Mouse (Mus musculus): ENCODE data around the gene Rabggtb.

The Rabggtb gene

DNA sequence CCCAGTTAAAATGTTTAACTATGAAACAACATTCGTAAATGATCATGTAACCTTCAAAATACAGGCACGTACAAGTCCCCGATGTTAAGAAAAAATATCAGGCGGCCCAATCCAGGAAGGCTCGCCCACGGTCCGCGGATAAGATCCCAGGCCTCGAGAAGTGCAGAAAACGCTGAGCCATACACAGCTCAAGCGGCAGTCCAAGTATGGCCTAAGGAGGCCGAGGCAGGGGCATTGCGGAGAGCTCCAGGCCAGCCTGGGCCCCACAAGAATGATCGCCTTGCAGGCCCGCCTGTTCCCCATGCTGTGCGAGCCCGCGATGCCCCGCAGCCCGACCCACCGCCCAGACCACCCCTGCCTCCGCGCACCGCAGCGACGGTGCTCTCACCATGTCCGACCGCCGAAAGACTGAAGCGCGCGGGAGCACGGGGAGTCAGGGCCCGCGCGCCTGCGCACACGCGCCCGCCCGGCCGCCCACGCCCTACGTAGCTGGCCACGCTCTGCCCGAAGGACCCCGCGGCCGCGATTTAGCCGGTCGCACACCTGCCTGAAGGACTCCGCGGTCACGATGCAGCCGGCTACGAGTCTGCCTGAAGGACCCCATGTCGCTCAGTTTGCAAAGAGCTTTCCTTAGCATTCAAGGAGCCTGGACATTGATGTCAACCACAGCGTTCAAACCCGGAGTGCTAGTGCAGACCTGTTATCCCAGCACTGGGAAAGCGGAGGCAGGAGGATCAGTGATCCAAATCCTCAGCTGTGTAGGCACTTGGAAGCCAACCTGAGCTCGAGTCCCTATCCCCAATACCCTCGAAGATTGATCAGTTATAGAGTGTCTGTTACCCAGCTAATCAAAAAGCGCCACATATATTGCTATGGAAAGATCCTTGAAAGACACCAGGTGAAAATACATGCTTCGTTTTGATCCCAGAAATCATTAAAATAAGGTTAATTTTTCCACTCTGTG lies at the start of gene Rabggtb:
Gene Rabggtb, minus strand, starts transcription at position 464 of the 964 bp plus-strand sequence.
- peak; percentile 94 for ATAC-seq (ENCODE audit: insufficient number of reproducible peaks, low FRiP score, low TSS enrichment)

DNA sequence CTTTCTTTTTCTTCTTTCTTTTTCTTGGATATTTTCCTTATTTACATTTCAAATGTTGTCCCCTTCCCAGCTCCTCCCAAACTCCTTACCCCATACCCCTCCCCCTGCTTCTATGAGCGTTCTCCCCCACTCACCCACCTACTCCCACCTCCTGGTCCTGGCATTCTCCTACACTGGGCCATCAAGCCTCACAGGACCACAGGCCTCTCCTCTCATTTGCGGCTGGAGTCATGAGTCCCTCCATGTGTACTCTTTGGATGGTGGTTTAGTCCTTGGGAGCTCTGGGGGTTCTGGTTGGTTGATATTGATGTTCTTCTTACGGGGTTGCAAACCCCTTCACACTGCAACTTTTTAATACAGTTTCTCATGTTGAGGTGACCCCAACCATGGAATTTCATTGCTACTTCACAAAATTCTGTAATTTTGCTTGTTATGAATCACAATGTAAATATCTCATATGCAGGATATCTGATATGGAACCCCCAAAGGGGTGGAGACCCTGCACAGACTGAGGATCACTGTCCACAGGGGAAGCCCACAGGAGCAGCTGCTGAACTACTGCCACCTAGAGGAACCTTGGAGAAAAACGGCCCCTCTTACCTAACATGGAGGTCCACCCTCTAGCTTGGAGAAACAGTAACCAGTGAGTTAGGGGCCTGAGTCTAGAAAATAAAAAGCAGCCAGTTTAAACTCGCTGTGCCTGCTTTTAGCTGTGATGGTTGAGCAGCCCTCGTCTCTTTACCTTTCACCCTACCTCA lies 49.0 kb upstream of the Rabggtb start:
- ATAC-seq (ENCODE audit: insufficient number of reproducible peaks, low FRiP score, low TSS enrichment), result no peak

DNA sequence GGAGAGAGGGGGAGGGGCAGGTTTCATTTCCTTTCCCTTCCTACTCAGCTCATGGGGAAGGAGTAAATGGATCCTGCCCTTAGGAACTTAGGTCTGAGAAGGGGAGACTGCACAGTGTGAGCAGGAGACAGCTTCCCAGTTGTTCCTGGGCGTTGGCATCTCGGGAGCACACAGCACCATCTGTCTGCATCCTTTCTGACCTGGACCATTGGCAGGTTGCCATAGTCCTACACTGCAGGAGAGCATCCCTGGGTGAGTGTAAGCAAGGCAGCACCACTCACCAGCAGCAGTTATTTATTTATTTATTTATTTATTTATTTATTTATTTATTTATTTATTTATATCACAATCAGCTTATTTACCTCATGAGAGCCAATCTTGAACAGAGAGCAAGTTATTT lies 48.1 kb upstream of the Rabggtb start:
- 0 out of 2 replicates have a peak, but pooled peaks have one; percentile 24 for ATAC-seq (ENCODE audit: insufficient number of reproducible peaks, low FRiP score, low TSS enrichment)

DNA sequence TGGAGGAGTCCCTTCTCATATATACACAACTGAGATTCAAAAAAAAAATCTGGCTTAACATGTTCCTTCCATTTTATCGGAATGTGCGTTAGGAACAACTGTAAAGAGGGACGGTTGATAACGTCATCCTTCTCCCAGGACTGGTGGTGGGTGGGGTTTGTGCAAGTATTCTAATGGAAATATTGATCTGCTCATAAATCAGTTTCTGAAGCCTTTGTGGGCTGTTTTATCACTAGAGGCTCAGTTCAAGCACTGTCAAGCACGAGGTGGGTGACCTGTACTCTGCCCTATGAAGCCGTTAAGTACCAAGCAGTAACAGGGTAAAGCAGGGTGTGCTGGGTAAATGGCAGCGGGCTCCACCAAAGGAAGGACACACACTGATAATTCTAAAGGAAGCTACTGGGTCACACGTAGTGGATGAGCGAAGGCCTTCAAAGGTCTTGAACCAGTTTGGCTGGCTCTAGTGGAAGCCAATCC lies 47.0 kb upstream of the Rabggtb start:
- ATAC-seq (ENCODE audit: insufficient number of reproducible peaks, low FRiP score, low TSS enrichment), result no peak

GRCm38 (mm10) chr3:153959035-153959730 lies 46.4 kb upstream of the Rabggtb start:
- peak; percentile 57; the same call in 1 of the 2 replicates for ATAC-seq (ENCODE audit: insufficient number of reproducible peaks, low FRiP score, low TSS enrichment)

GRCm38 (mm10) chr3:153957916-153958315 lies 45.1 kb upstream of the Rabggtb start:
- no peak for ATAC-seq (ENCODE audit: insufficient number of reproducible peaks, low FRiP score, low TSS enrichment)

GRCm38 (mm10) chr3:153948176-153948575 lies 35.4 kb upstream of the Rabggtb start:
- no peak for ATAC-seq (ENCODE audit: insufficient number of reproducible peaks, low FRiP score, low TSS enrichment)

DNA sequence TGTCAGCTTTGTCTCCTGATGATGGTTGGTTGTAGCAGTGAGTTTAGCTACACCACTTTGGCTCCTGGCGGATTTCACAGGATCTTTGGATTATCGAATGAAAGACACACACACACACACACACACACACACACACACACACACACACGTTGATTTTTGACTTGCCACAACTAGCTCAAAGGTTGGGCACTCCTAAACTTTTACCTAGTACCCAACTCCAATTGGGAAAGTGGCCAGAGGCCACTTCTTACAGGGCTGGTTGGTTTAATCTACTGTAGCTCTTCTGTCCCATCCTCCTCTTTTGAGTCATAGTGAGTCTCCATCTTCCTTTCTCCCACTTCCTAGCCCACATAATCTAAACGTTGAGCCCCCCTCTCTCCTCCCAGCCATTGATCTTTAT lies 34.5 kb upstream of the Rabggtb start:
- no peak for ATAC-seq (ENCODE audit: insufficient number of reproducible peaks, low FRiP score, low TSS enrichment)

GRCm38 (mm10) chr3:153944335-153944990 lies 31.7 kb upstream of the Rabggtb start, which contains the start of gene Acadm:
Gene Acadm (minus strand): TSS chr3:153944632.
- peak; percentile 92 for ATAC-seq (ENCODE audit: insufficient number of reproducible peaks, low FRiP score, low TSS enrichment)

DNA sequence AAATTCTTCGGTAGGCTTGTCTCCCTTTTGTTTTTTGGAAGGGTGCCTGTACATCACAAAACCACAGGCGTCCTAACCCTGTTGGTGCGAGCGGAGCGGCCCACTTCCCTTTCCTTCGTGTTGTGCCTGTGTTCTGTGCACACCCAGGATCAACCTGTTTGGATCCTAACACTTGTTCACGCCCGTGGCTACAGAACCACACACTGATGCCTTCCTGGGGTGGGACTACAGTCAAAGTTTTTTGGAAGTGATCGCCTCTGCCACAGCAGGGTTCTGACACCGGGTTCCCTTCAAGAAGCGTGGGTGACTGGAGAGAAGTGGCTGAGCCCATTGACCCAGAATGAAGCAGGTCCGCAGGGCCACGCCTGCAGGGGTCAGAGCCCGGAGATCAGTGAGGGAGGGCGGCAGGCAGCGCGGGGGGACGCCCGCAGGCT lies 31.1 kb upstream of the Rabggtb start:
- peak; percentile 64 for ATAC-seq (ENCODE audit: insufficient number of reproducible peaks, low FRiP score, low TSS enrichment)

GRCm38 (mm10) chr3:153943003-153943640 lies 30.3 kb upstream of the Rabggtb start:
- no peak for ATAC-seq (ENCODE audit: insufficient number of reproducible peaks, low FRiP score, low TSS enrichment)

DNA sequence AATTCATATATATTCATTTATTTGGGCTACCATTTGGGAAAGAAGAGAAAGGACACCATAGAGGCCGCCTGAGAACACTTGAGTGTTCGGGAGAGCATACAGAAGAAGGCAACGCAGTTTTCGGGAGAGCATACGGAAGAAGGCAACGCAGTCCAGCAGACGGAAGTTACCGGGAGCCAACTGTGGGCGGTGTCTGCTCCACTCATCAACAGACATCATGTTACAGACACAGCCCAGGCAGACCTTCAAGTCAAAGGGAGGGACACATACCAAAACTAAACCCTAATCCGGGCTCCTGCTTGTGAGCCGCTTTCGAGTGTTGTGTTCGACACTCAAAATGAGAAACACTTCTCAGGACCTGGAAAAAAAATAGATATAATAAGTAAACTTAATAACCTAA lies 28.8 kb upstream of the Rabggtb start:
- no peak for ATAC-seq (ENCODE audit: insufficient number of reproducible peaks, low FRiP score, low TSS enrichment)

DNA sequence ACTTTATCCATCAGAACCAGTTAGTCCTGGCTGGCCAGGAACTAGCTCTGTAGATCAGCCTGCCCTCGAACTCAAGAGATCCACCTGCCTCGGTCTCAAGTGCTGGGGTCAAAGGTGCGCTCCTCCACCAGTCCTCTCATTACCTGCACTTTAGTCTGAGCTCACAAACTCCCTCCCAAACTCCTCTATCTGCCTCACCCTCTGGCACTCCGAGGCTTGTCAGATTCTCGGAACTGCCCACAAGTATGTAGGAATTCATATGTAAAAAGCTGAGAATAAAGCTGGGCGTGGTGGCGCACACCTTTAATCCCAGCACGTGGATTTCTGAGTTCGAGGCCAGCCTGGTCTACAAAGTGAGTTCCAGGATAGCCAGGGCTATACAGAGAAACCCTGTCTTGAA lies 27.7 kb upstream of the Rabggtb start:
- no peak for ATAC-seq (ENCODE audit: insufficient number of reproducible peaks, low FRiP score, low TSS enrichment)

GRCm38 (mm10) chr3:153940021-153940420 lies 27.2 kb upstream of the Rabggtb start:
- no peak for ATAC-seq (ENCODE audit: insufficient number of reproducible peaks, low FRiP score, low TSS enrichment)

DNA sequence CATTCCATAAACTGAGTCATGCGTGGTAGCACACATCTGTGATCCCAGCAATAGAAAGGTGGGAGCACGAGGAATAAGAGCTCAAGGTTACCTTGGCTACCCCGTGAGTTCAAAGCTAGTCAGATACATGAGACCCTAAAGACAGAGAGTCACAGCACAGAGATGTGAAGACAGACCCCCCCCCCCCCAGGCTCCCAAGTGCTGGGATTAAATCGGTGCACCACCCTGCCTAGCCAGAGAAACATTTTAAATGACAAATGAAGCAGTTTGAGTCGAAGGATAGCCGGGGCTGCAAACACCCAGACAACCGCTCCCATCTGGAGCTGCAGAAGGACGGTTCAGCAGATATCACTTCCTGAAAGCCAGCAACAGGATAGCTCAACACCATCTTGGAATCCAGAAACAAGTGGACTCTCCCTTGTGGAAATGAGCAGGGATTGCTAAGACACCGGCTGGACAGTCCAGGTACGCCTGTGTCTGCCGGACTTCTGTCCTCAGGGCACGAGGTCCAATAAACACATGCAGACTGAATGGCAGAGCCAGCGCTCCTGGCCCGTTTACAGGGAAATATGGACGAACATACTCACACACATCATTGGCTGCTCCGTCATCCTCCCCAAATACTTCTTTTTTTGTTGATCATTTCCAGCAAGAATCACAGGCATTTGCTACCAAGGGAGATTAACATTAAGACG lies 24.5 kb upstream of the Rabggtb start:
- ATAC-seq (ENCODE audit: insufficient number of reproducible peaks, low FRiP score, low TSS enrichment), result no peak

- ATAC-seq (ENCODE audit: insufficient number of reproducible peaks, low FRiP score, low TSS enrichment), result no peak
Measured at GRCm38 (mm10) chr3:153935878-153936277, 23.1 kb upstream of the Rabggtb start.

DNA sequence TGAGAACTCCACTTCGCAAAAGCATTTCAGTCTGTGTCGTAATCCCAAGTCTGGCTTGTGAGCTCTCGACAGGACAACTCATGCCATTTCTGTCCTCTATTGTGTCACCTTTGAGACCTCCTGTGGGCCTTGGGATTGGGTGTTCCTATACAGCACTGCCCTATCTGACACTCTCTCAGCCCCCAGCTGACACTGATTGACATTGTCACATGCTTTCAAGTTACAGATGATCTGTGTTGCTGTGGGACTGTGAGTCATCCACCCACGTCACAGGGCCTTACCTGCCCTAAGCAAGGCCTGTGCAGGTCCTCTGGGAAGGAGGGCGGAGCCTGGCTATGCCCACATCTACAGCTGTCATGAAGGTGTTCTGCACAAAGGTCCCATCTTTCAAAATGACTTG lies 19.7 kb upstream of the Rabggtb start:
- no peak for ATAC-seq (ENCODE audit: insufficient number of reproducible peaks, low FRiP score, low TSS enrichment)

DNA sequence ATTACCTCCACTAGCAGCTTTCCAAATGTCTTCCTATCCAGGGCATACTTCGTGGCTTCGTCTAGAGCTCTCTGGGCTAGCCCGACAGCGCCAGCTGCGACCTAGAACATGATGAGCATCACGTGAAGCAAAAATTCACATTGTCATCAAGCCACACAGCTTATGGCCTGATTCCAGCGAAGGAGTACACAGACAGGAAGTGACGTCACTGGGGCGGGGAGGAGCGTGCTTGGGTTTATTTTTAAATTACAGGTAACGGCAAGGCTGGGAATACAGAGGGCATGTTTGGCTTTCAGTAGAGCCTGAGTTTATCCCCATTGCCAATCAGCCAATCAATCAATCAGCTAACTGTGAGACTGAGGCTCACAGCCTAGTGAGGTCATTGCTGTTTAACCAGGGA lies 16.7 kb upstream of the Rabggtb start:
- ATAC-seq (ENCODE audit: insufficient number of reproducible peaks, low FRiP score, low TSS enrichment), result no peak

GRCm38 (mm10) chr3:153926333-153926732 lies 13.5 kb upstream of the Rabggtb start:
- no peak for ATAC-seq (ENCODE audit: insufficient number of reproducible peaks, low FRiP score, low TSS enrichment)

All from cerebellum, adult (tissue).